Mouse (Mus musculus): ENCODE data around the gene Map4k1. TPM values are rescaled to one million over a fixed set of nuclear protein-coding genes. Genes with fewer than 3 reads are reported as not detected.

Map4k1 gene
- polyA plus RNA-seq (2015; fragmentation: Nextera tagmentation; extraction: Ambion mirVana): 2.8 and 7.6 TPM in 2 replicates

- Histone ChIP-seq H3K4me1 (replicated peaks) (peaks cover 18% of the 10 kb centered on the region), H3K36me3 (peaks cover 27% of the 10 kb centered on the region), H3K9me3 (replicated peaks) (no peaks in the 10 kb centered on the region), H3K27ac (peak within 1 kb of the TSS; percentile 86), H3K27me3 (no peaks in the 10 kb centered on the region), H3K4me2 (peak within 1 kb of the TSS; percentile 85), H3K9ac (peak within 1 kb of the TSS; percentile 73), H3K4me3 (peak within 1 kb of the TSS; percentile 80)
- under 1% methylated on average over 36 of the region's 36 CpGs for WGBS
- ATAC-seq (replicated peaks; ENCODE audit: insufficient number of reproducible peaks, insufficient read depth, low FRiP score, low read depth): peak; percentile 94
Measured at GRCm38 (mm10) chr7:28981651-28982273, at the start of gene Map4k1, which contains the start of gene Eif3k. Gene Map4k1 (plus strand): TSS chr7:28982050. Gene Eif3k (minus strand): TSS chr7:28981864.

- 54% methylated on average over 6 of the region's 6 CpGs for WGBS
- Histone ChIP-seq H3K27ac (peak overlapping the region; percentile 65), H3K9me3 (replicated peaks) (no peaks in the 10 kb centered on the region), H3K9ac (no peak overlapping the region), H3K4me1 (replicated peaks) (peaks cover 80% of the 10 kb centered on the region), H3K36me3 (no peaks in the 10 kb centered on the region), H3K4me3 (no peak overlapping the region), H3K27me3 (no peaks in the 10 kb centered on the region), H3K4me2 (no peak overlapping the region)
- ATAC-seq (replicated peaks; ENCODE audit: insufficient number of reproducible peaks, insufficient read depth, low FRiP score, low read depth): no peak
Measured at GRCm38 (mm10) chr7:28932421-28933041, 49.3 kb upstream of the Map4k1 start.

GRCm38 (mm10) chr7:28933825-28934224, 48.0 kb upstream of the Map4k1 start:
- 90% methylated on average over 2 of the region's 2 CpGs for WGBS
- H3K27me3 ChIP-seq: no peaks in the 10 kb centered on the region
- no peak for ATAC-seq (replicated peaks; ENCODE audit: insufficient number of reproducible peaks, insufficient read depth, low FRiP score, low read depth)
- H3K36me3 ChIP-seq: no peaks in the 10 kb centered on the region
- H3K4me2 ChIP-seq: no peak overlapping the region
- H3K4me1 ChIP-seq (replicated peaks): peaks cover 88% of the 10 kb centered on the region
- H3K9me3 ChIP-seq (replicated peaks): no peaks in the 10 kb centered on the region
- H3K27ac ChIP-seq: 0 out of 2 replicates have a peak overlapping the region, but pooled peaks have one; percentile 20
- H3K4me3 ChIP-seq: no peak overlapping the region
- H3K9ac ChIP-seq: no peak overlapping the region

- H3K4me3 ChIP-seq: no peak overlapping the region
- no peaks in the 10 kb centered on the region for H3K27me3 ChIP-seq
- H3K9ac ChIP-seq: peak overlapping the region; percentile 44
- no peaks in the 10 kb centered on the region for H3K36me3 ChIP-seq
- peak overlapping the region; percentile 97 for H3K27ac ChIP-seq
- peak overlapping the region; percentile 6; the same call in 1 of the 2 replicates for H3K4me2 ChIP-seq
- H3K4me1 ChIP-seq (replicated peaks): peaks cover 90% of the 10 kb centered on the region
- ATAC-seq (replicated peaks; ENCODE audit: insufficient number of reproducible peaks, insufficient read depth, low FRiP score, low read depth): no peak
- WGBS: 57% methylated on average over 4 of the region's 4 CpGs
- H3K9me3 ChIP-seq (replicated peaks): no peaks in the 10 kb centered on the region
Measured at GRCm38 (mm10) chr7:28936787-28937186, 45.1 kb upstream of the Map4k1 start.

- no peaks in the 10 kb centered on the region for H3K9me3 ChIP-seq (replicated peaks)
- H3K4me3 ChIP-seq: no peak overlapping the region
- no peak overlapping the region for H3K4me2 ChIP-seq
- H3K9ac ChIP-seq: 0 out of 2 replicates have a peak overlapping the region, but pooled peaks have one; percentile 20
- no peaks in the 10 kb centered on the region for H3K36me3 ChIP-seq
- peak overlapping the region; percentile 97 for H3K27ac ChIP-seq
- ATAC-seq (replicated peaks; ENCODE audit: insufficient number of reproducible peaks, insufficient read depth, low FRiP score, low read depth): no peak
- H3K27me3 ChIP-seq: no peaks in the 10 kb centered on the region
- peaks cover 93% of the 10 kb centered on the region for H3K4me1 ChIP-seq (replicated peaks)
- WGBS: 72% methylated on average over 4 of the region's 4 CpGs
Measured at GRCm38 (mm10) chr7:28938654-28939053, 43.2 kb upstream of the Map4k1 start.

GRCm38 (mm10) chr7:28939418-28940183, 42.2 kb upstream of the Map4k1 start:
- peak; percentile 59; the same call in 1 of the 2 replicates for ATAC-seq (replicated peaks; ENCODE audit: insufficient number of reproducible peaks, insufficient read depth, low FRiP score, low read depth)
- no peaks in the 10 kb centered on the region for H3K9me3 ChIP-seq (replicated peaks)
- 44% methylated on average over 7 of the region's 7 CpGs for whole genome bisulfite sequencing
- 0 out of 2 replicates have a peak overlapping the region, but pooled peaks have one; percentile 17 for H3K4me2 ChIP-seq
- no peak overlapping the region for H3K4me3 ChIP-seq
- H3K36me3 ChIP-seq: no peaks in the 10 kb centered on the region
- H3K4me1 ChIP-seq (replicated peaks): peaks cover 93% of the 10 kb centered on the region
- peak overlapping the region; percentile 97 for H3K27ac ChIP-seq
- H3K27me3 ChIP-seq: no peaks in the 10 kb centered on the region
- peak overlapping the region; percentile 20 for H3K9ac ChIP-seq

GRCm38 (mm10) chr7:28941129-28941528, 40.7 kb upstream of the Map4k1 start:
- Histone ChIP-seq H3K9ac (0 out of 2 replicates have a peak overlapping the region, but pooled peaks have one; percentile 20), H3K4me1 (replicated peaks) (peaks cover 95% of the 10 kb centered on the region)

GRCm38 (mm10) chr7:28941542-28941941, 40.3 kb upstream of the Map4k1 start:
- Histone ChIP-seq H3K9ac (peak overlapping the region; percentile 21; the same call in 1 of the 2 replicates), H3K4me1 (replicated peaks) (peaks cover 95% of the 10 kb centered on the region)
- 38% methylated on average over 4 of the region's 4 CpGs for WGBS

More at GRCm38 (mm10) chr7:28941129-28941528, 40.7 kb upstream of the Map4k1 start:
- Histone ChIP-seq H3K36me3 (no peaks in the 10 kb centered on the region), H3K4me3 (no peak overlapping the region), H3K4me2 (no peak overlapping the region), H3K27me3 (no peaks in the 10 kb centered on the region), H3K27ac (peak overlapping the region; percentile 97), H3K9me3 (replicated peaks) (no peaks in the 10 kb centered on the region)
- 43% methylated on average over 4 of the region's 4 CpGs for WGBS
- no peak for ATAC-seq (replicated peaks; ENCODE audit: insufficient number of reproducible peaks, insufficient read depth, low FRiP score, low read depth)

GRCm38 (mm10) chr7:28943451-28944180, 38.2 kb upstream of the Map4k1 start:
- no peaks in the 10 kb centered on the region for H3K36me3 ChIP-seq
- no peak overlapping the region for H3K9ac ChIP-seq
- 38% methylated on average over 5 of the region's 5 CpGs for WGBS
- no peaks in the 10 kb centered on the region for H3K27me3 ChIP-seq
- H3K27ac ChIP-seq: peak overlapping the region; percentile 97
- ATAC-seq (replicated peaks; ENCODE audit: insufficient number of reproducible peaks, insufficient read depth, low FRiP score, low read depth): no peak
- H3K4me2 ChIP-seq: no peak overlapping the region
- H3K4me1 ChIP-seq (replicated peaks): peaks cover 96% of the 10 kb centered on the region
- H3K4me3 ChIP-seq: no peak overlapping the region
- H3K9me3 ChIP-seq (replicated peaks): no peaks in the 10 kb centered on the region

More at GRCm38 (mm10) chr7:28941542-28941941, 40.3 kb upstream of the Map4k1 start:
- Histone ChIP-seq H3K4me3 (no peak overlapping the region), H3K36me3 (no peaks in the 10 kb centered on the region), H3K27me3 (no peaks in the 10 kb centered on the region), H3K27ac (peak overlapping the region; percentile 97), H3K9me3 (replicated peaks) (no peaks in the 10 kb centered on the region), H3K4me2 (no peak overlapping the region)
- no peak for ATAC-seq (replicated peaks; ENCODE audit: insufficient number of reproducible peaks, insufficient read depth, low FRiP score, low read depth)

GRCm38 (mm10) chr7:28944756-28945415, 37.0 kb upstream of the Map4k1 start:
- H3K36me3 ChIP-seq: no peaks in the 10 kb centered on the region
- H3K9me3 ChIP-seq (replicated peaks): no peaks in the 10 kb centered on the region
- H3K4me2 ChIP-seq: peak overlapping the region; percentile 45
- no peak overlapping the region for H3K4me3 ChIP-seq
- 36% methylated on average over 6 of the region's 6 CpGs for WGBS
- no peaks in the 10 kb centered on the region for H3K27me3 ChIP-seq
- peak overlapping the region; percentile 46 for H3K9ac ChIP-seq
- peaks cover 96% of the 10 kb centered on the region for H3K4me1 ChIP-seq (replicated peaks)
- ATAC-seq (replicated peaks; ENCODE audit: insufficient number of reproducible peaks, insufficient read depth, low FRiP score, low read depth): no peak
- peak overlapping the region; percentile 97 for H3K27ac ChIP-seq

Data from heart, embryonic 15.5 days (tissue).